Mouse (Mus musculus) left cerebral cortex, postnatal 10 days (tissue): Measurements from ENCODE around the gene Cables2. TPM values are rescaled to one million over a fixed set of nuclear protein-coding genes. Genes with fewer than 3 reads are reported as not detected.
A peak's percentile ranks its signal among the peaks of the same experiment; 100 is the strongest.

Experiments
- DNase-seq, 2 experiments: peaks; one replicate each; pipeline ENCODE4 v3.0.0; 2021 to 2022; ENCODE audit warnings: low spot score in 2 of 2, mixed read lengths in 1 of 2; ENCODE audit errors: extremely low spot score in 1 of 2
- intact Hi-C: fragments of 180-260 bp; cut with DNase I; formaldehyde crosslinking; loops from one replicate; pipeline ENCODE4 v1.15.1; 2025
- total RNA-seq, 2 experiments: library from RNA; stranded (reverse); gene quantifications; 2 replicates each; pipeline ENCODE4 v1.2.3; 2021

The Cables2 gene
- total RNA-seq, 2 experiments from 2014 or later: 37.6 TPM

DNA sequence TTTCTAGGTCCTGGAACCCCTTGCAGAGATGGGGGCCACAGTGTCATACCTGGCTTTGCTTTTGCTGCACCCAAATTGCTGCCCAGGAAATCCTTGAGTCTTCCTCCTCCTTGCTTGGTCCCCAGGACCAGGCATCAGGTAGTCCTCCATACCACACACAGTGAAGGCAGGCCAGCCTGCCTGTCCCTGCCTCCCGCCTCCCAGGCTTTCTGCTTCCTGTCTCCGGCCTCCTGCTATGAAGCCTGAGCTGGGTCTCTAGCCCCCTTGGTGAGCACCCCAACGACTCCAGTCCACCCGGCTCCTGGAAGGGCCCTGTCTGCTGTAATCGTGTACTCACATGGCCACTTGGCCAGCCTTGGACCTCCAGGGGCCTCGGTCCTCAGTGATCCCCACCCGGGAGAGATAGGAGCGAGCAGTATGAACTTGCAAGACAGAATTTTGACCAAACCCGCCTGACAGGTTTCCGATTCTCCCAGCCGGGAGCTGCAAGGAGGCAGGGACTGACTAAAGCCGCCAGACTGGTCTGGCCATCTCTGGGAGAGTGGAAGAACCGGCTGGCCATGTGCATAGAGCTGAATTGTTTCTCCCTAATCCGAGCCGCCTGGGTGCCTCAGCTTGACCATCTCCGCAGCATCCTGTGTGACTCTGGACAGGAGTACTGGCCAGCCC is 16.3 kb upstream of the Cables2 start, which contains the start of gene Rbbp8nl:
Rbbp8nl (minus strand) TSS at position 440 of the 669 bp plus-strand sequence.
- intact Hi-C loops: no loop called here
- no peak for DNase-seq

DNA sequence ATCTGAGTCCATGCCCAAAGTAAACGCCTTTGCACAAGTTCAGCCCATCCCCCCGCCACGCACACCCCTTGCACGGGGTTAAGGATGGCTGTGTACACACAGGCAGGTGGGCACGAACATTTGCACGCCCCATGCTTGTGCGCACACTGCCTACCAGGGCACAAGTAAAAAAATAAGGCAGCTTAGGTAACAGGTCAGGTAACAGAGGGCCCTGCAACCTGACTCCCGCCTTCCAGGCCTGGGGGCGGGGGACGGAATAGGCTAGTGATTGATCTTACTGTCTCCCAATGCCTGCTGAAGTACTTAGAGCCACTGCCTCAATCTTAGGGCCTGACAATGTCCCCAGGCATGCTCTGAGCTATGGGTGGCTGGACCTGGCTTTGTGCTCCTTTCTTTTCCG is 15.7 kb upstream of the Cables2 start:
- no peak for DNase-seq
- intact Hi-C loops: no loop called here

DNA sequence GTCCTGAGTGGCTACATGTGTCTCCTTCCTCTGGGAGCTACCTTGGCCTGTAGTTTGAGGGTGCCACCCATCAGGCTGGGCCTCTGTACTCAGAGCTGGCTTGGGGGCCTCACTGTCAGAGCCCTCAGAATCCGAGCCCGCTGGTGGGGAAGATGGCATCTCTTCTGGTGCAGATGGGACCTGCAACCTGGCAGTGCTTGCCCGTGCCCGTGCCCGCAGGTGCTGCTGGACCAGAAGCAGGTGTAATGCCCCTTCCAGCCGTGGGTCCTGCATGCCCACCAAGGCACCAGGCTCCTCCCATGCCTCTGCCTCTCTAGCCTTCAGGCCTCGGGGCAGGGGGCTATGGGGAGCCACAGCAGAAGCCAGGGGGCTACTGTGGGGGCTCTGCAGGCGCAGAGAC is 6.0 kb upstream of the Cables2 start:
- intact Hi-C loops: loop anchor here (5.0 to 10.0 kb wide), 2 partner anchors 153 to 495 kb away; partner anchors contain the start of gene Bhlhe23
- no peak for DNase-seq

DNA sequence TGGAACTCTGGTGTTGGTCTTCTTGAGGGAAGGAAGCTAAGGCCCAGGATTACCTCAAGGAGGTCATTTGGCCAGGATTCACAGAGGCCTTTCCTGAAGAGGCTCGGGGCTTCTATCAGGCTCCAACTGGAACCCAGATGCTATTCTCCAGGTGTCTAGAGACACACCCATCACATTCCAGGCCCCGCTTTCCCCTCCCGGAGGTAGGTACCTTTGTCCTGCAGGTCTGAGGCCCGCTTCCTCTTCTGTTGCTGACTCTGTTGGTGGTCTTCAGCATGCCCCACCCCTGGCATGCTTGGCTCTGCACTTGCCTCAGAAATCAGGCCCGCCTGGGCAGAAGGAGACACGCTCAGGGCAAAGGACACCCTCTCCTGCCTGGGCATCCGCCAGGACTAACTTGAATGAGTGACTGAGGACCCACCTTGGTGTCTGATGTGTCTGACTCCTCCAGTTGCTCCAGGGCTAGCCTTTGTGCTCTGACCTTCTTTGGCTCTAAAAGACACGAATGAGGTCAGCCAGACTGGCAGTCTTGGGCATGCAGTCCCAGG is 4.6 kb upstream of the Cables2 start:
- DNase-seq: no peak
- intact Hi-C loops: loop anchor here (2.0 to 10.0 kb wide), 3 partner anchors 154 to 497 kb away; partner anchors contain the start of gene Bhlhe23

DNA sequence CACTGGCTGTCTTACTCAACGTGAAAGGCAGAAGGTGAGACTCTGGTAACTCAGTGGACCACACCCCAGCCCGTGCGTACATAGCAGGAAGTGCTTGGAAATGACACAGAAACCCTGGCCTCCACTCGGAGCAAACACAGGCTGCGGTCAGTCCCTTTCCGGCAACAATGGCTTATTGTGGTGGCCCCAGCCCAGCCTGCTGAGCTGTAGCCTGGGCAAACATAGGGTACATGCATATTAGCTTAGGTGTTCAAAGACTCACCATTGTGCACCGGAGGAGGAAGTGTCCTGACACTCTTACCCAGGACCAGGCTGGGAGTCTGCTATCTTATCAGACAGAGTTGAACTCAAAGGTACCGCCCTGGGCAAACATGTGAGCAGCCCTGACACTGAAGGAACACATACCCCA is 3.6 kb upstream of the Cables2 start:
- intact Hi-C loops: loop anchor here (2.0 to 10.0 kb wide), 3 partner anchors 155 to 498 kb away; partner anchors contain the start of gene Bhlhe23
- no peak for DNase-seq

DNA sequence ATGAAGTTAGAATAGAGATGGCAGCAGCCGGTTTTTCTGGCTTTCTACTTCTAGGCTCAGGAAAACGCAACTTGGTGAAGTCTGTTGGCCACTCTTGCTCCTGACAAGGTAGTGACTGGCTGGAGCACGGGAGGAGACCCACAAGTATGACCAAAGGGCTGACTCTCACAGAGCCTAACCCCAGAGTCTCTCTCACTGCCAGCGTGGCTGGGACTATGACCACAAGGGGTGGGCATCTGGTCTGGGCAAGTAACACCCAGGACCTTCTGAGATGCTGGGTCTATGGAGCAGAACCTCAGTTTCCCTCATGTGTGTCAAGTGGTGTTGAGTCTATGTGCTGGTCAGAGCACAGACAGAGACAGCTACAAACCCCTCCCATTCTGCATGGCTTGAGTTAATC is 3.1 kb upstream of the Cables2 start:
- no peak for DNase-seq
- intact Hi-C loops: loop anchor here (2.0 to 10.0 kb wide), 3 partner anchors 156 to 498 kb away; partner anchors contain the start of gene Bhlhe23

DNA sequence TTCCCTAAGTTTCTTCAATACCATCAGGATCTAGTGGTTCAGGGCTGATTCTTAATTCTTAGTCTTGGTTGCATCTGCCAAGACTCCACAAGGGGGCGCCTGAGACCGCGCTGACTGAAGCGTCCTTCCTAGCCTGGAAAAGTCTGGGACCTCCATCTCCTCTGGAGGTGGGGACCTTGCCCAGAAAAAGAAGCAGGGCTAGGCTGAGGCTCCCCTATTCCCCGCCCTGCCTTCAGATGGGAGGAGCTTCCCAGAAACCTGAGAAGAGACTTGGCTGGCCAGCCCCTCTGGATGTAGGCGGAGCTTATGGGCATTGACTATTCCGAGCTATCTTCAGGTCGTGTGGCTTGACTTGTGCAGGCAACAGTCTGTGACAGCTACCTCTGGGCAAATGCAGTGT is 2.5 kb upstream of the Cables2 start:
- intact Hi-C loops: loop anchor here (1.0 to 10.0 kb wide), 4 partner anchors 71 to 499 kb away; partner anchors contain the start of gene Bhlhe23

DNA sequence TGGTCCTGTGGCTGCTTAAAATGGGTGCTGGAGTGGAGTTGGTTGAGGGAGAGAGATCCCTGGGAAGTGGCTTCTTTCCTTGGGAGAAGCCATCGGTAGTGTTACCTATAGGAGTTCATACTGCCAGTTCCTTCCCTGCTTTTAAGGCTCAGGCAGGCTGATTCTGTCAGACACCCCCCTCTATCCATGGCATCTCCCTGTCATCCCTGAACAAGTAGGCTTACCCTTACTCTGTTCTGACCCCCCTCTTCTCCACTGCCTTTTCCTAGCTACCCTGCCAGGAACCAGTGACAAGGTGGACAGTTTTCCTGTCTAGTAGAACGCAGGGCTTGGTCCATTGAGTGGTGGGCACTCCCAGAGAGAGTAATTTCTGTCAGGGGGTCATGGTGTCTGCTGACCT is 1.2 kb upstream of the Cables2 start:
- DNase-seq: no peak
- intact Hi-C loops: loop anchor here (10.0 kb wide), 1 partner anchor 500 kb away; the partner anchor contains the start of gene Bhlhe23

More for the DNA sequence above, 2.5 kb upstream of the Cables2 start:
- peak; percentile 69 to 80 for DNase-seq

DNA sequence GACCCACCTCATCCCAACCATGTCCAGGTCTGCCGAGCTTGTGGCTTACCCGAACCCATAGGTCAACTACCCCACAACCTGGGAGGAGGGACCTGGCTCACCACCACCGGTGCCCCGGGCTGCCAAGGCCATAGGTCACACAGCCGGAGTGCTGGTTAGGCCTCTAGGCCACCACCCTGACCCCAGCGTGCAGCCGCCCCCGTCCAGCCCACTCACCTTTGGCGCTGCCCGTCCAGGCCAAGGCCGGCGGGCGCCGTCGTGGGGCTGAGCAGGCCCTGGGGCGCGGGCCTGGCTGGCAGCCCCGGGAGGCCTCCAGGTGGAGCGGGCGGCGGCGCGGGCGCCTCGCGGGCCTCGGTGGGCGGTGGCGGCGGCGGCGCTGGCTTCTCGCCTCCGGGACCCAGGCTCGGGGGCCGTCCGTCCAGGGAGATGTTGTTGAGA is 393 bp downstream of the Cables2 start:
- intact Hi-C loops: loop anchor here (10.0 kb wide), 1 partner anchor 502 kb away; the partner anchor contains the start of gene Bhlhe23
- peak in 1 of 2 experiments; percentile 74 for DNase-seq

DNA sequence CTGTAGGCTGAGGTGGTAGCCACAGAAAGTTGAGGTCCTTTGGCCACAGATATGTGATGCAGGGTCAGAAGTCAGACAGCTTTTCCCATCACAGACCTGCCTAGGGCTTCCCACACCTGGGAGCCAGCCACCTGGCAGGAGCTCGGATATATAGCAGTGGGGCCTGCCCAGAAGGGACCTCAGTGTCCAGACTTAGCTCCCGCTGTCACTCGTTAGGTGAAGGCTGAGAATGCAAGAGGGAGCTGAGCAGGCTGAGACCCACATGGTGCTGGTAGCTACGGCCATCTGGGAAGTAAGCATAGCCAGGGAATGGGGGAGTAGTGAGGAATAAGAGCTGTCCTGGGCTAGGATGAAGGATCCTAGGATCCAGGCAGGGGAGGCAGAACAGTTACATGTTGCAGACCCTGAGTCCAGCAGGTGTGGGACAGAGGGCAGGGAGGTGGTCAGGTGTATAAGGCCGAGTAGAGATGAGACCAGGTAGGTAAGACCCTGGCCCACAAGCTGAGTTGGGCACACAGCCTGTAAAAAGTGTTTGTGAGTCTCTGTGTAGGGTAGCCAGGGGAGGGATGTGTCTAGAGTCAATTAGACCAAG is 1.4 kb downstream of the Cables2 start:
- intact Hi-C loops: loop anchor here (10.0 kb wide), 1 partner anchor 503 kb away; the partner anchor contains the start of gene Bhlhe23
- no peak for DNase-seq

DNA sequence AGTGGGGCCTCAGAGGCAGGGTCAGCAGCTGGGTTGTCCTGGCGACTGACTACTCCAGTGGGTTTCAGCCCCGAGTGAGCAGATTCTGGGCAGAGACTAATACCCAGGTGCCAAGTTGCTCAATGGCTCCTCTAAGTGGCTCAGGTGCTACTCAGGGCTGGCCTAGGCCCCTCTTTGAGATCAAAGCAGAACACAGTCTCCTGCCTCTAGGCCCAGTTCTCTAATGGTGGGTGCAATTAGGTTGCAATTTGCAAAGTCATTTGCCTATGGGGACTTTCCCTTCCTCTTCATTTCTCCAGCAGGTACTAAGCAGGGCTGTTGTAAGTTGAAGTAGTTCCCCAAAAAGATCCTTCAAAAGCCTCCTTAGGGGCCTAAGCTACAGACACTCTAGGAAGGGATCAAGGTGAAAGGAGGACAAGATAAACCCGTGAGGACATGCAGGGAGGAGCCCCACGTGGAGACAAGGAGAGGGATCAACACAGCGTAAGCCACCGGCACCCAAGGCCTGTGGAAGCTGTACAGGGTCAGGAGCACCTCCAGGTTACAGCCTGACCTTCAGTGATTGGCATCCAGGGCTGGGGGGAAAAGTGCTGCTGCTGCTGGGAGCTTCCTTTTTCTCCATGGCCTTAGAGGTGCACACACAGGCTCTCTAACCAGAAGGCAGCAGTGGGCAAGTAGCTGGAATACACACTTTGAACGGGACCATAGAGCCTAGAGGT is 2.6 kb downstream of the Cables2 start:
- DNase-seq: no peak
- intact Hi-C loops: loop anchor here (10.0 kb wide), 1 partner anchor 504 kb away; the partner anchor contains the start of gene Bhlhe23

DNA sequence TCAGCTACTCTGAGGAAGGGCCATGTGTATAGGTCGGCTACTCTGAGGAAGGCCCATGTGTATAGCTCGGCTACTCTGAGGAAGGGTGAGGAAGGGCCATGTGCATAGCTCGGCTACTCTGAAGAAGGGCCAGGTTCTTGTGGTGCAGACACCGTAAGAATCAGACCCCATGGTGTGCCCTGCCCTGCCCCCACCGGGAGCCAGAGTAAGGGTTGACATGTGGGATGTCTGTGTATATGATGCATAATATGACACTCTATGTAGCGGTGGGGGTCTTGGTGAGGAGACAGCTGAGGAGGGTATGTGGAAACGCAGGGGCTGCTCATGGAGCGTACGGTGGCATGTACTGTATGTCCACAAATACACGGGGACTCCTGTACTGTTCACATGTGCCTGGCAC is 4.0 kb downstream of the Cables2 start:
- DNase-seq: no peak
- intact Hi-C loops: no loop called here

DNA sequence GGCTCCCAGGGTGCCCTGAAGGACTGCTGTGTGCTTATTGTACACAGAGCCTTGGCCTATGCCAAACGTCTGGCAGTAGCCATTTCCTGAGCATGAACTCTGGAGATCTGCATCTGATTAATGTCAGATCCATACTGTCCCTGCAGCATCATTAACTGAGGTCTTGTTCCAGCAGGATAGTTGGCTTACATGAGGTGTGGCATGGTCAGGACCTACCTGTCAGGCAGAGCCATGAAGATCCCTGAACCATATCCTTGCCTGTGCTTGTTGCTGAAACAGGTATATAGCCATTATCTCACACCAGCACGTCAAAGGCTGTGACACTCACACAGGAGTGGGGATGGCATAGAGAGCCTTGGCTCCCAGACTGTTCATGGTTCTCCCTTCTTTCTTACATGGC is 5.3 kb downstream of the Cables2 start:
- intact Hi-C loops: no loop called here

DNA sequence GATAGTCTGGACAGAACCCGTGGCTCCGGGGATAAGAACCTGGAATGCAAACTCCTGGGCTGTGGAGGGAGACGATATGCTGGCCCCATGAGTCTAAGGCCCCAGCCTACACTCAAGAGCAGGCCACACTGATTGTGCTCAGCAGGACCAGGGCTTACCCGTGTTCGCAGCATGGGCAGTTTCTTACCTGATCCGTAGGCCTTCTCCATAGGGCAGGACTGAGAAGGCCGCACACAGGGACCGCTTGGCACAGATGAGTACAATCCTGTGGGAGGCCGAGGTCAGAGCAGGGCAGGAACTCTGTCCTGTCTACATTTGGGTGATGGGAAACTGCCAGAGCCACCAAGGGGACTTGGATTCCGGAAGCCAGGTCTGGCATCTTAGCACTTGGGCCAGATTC is 10.4 kb downstream of the Cables2 start:
- intact Hi-C loops: no loop called here
- DNase-seq: no peak

More for the DNA sequence above, 5.3 kb downstream of the Cables2 start:
- DNase-seq: no peak

DNA sequence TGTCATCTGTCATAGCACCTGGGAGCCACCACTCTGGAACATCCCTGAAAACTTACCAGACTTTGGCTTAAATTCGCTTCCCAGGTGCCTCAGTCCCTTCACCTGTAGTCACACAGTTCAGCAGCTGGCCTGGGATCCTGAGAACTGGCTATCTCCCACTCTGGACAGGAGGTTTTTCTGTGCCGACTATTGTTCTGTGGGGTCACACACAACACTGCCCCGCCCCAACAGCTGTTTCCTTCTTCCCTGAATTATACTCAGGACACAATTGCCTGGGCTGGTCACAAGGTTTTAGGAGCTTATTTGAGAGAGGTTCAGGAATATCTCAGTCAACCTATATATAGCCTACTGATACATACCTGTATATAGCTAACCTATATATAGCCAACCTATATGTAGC is 10.9 kb downstream of the Cables2 start:
- DNase-seq: no peak
- intact Hi-C loops: no loop called here

DNA sequence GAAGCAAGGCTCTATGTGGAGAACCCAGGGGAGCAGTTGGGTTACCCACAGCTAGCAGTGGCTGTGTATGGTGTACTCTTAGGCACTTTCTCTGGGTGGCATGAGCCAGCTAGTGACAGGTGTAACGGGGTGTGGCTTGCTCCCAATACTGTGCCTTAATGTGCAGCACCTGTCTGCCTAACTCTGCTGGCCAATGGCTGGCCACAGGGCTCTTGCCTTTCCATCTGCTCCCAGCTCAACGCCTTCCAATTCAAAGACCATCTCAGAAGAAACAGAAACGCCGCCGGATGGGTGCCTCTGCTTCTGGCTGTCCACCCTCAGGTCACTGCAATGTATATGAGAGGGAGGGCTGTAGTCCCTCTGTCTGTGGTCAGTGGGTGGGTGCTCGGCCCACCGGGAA is 11.4 kb downstream of the Cables2 start:
- DNase-seq: no peak
- intact Hi-C loops: no loop called here

DNA sequence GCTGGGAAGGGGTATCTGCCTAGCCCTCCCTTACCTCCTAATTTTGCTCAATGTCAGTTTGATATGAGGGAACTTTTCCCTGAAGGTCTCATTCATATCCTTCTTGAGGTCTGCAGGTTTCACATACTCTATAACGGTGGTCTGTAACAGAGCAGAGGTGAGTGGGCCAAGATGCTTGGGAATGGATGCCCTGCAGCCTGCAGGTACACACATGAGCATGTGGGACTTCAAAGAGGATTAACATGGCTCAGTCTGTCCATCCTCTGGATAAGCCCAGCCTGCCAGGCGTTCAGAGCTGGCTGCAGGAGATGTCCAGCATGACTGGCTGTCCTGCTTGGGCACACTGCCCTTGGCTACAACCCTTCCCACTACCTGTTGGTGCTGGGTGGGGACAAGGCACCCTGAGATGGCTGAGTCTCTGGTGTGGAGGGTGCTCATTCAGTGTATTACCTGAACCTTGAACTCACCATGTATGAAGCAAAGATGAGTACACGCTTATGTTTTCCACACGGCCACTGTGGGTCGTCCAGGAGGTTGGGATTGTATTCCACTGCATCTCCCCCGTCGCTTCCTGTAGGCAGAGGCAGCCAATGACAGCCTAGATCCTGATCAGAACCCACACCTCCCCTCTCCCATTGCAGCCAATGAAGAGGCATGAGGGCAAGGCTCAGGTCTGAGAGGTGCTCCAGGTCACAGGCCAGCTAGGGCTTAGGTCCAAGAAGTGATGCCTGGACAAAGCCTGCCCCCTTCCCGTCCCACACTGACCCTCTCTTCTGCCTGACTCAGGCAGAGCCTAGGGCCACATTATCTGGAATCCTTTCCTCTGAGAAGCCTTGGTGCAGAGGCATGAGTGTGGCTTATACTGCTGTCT is 12.5 kb downstream of the Cables2 start:
- no peak for DNase-seq
- intact Hi-C loops: no loop called here
